In the genomic region with DNA sequence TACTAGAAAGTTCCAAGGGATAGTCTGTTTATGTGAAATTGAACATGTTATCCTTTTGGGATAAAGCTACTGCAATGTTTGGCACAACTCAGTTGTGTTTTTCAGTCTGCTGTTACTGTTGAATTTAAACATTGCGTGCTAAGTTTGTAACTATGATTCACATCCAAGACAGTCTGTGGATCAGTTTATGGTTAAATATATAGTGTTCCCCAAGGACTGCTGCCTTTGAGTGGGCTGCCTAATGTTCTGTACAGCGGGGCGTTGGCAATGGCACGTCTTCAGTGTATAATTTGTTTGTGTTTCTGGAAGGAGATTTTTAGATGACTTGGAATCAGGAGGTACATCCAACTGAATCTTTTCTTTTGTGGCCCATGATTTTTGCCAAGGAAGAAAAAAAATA, we compare ENCODE assay signal across 23 mouse cellular contexts.
"Had no signal": no experiment of that assay in that cellular context is flagged by ENCODE, and none has a peak within 500 bp of the region (broad histone marks: within the 10 kb centered on the region; RNA-seq: fewer than 3 reads in every experiment).

No protein-coding gene starts in this region.

- DNase-seq: kidney, adult 2 months; kidney, postnatal 25 days; layer of hippocampus, adult 9-11 months; liver; lung, adult 18-20 months; retina, postnatal 1 day; right cerebral cortex, postnatal 25 days; thymus, adult 2 months; thymus, postnatal 14 days; thymus, postnatal 4 days had no signal

- H3K27me3 ChIP-seq: limb, embryonic 12.5 days; liver, embryonic 12.5 days; liver, embryonic 15.5 days; lung, embryonic 15.5 days; midbrain, embryonic 12.5 days; midbrain, embryonic 15.5 days; neural tube, embryonic 13.5 days had no signal

- H3K27ac ChIP-seq: kidney, postnatal 0 days; layer of hippocampus, adult 2 months; left cerebral cortex, adult 2 months; limb, embryonic 12.5 days; liver, embryonic 12.5 days; liver, embryonic 15.5 days; lung, embryonic 15.5 days; macrophage; midbrain, embryonic 12.5 days; midbrain, embryonic 15.5 days; neural tube, embryonic 13.5 days had no signal

- H3K4me3 ChIP-seq: layer of hippocampus, adult 2 months; left cerebral cortex, adult 2 months; limb, embryonic 12.5 days; liver, embryonic 12.5 days; liver, embryonic 15.5 days; lung, embryonic 15.5 days; midbrain, embryonic 12.5 days; midbrain, embryonic 15.5 days; myocyte; neural tube, embryonic 13.5 days had no signal

- H3K4me1 ChIP-seq: limb, embryonic 12.5 days; lung, embryonic 15.5 days; midbrain, embryonic 12.5 days; midbrain, embryonic 15.5 days; neural tube, embryonic 13.5 days had no signal

- H3K4me2 ChIP-seq: limb, embryonic 12.5 days; liver, embryonic 12.5 days; liver, embryonic 15.5 days; lung, embryonic 15.5 days; midbrain, embryonic 12.5 days; midbrain, embryonic 15.5 days; neural tube, embryonic 13.5 days had no signal

- ATAC-seq: intestine, postnatal 0 days; liver, embryonic 12.5 days; midbrain, embryonic 15.5 days had no signal

- H3K36me3 ChIP-seq: liver, embryonic 15.5 days; lung, embryonic 15.5 days; midbrain, embryonic 12.5 days; midbrain, embryonic 15.5 days had no signal

- H3K9ac ChIP-seq: limb, embryonic 12.5 days; liver, embryonic 12.5 days; liver, embryonic 15.5 days; lung, embryonic 15.5 days; midbrain, embryonic 12.5 days; midbrain, embryonic 15.5 days; neural tube, embryonic 13.5 days had no signal

- H3K9me3 ChIP-seq: limb, embryonic 12.5 days; liver, embryonic 12.5 days; liver, embryonic 15.5 days; lung, embryonic 15.5 days; midbrain, embryonic 12.5 days; midbrain, embryonic 15.5 days; neural tube, embryonic 13.5 days had no signal
